Mouse (Mus musculus): ENCODE measurements around the gene Dars. TPM values are rescaled to one million over a fixed set of nuclear protein-coding genes. Genes with fewer than 3 reads are reported as not detected.

The Dars gene
- 123 and 124 TPM in 2 replicates for polyA plus RNA-seq (2015; fragmentation: Nextera tagmentation; extraction: Ambion mirVana)

- WGBS, result under 1% methylated on average over 57 of the region's 68 CpGs
Measured at GRCm38 (mm10) chr1:128416584-128417532, at the start of gene Dars. Dars (minus strand) TSS chr1:128417368.

GRCm38 (mm10) chr1:128466828-128467227 is 49.7 kb upstream of the Dars start:
- H3K27ac ChIP-seq (ENCODE audit: low read length), result no peak overlapping the region
- H3K27me3 ChIP-seq (ENCODE audit: control insufficient read depth, insufficient read depth, low read depth, low read length), result no peaks in the 10 kb centered on the region
- no peak overlapping the region for H3K9ac ChIP-seq (ENCODE audit: low read depth, low read length)
- H3K4me1 ChIP-seq (ENCODE audit: control insufficient read depth, insufficient read depth, low read length), result peaks cover under 1% of the 10 kb centered on the region; the same call in 1 of the 2 replicates
- H3K36me3 ChIP-seq (ENCODE audit: control insufficient read depth, insufficient read depth, low read length), result no peaks in the 10 kb centered on the region
- no peaks in the 10 kb centered on the region for H3K9me3 ChIP-seq (replicated peaks; ENCODE audit: control insufficient read depth, low read length, poor library complexity, severe bottlenecking)
- no peak overlapping the region for H3K4me2 ChIP-seq (ENCODE audit: low read length)
- WGBS, result 57% methylated on average over 1 of the region's 1 CpGs
- H3K4me3 ChIP-seq (ENCODE audit: low read depth, low read length), result no peak overlapping the region
- ATAC-seq, result no peak

More at GRCm38 (mm10) chr1:128416584-128417532, at the start of gene Dars:
- Histone ChIP-seq H3K4me2 (ENCODE audit: low read length) (peak within 1 kb of the TSS; percentile 62), H3K27me3 (ENCODE audit: control insufficient read depth, insufficient read depth, low read depth, low read length) (no peaks in the 10 kb centered on the region), H3K4me1 (ENCODE audit: control insufficient read depth, insufficient read depth, low read length) (0 out of 2 replicates have a peak, but pooled peaks cover 2% of the 10 kb centered on the region), H3K9ac (ENCODE audit: low read depth, low read length) (peak within 1 kb of the TSS; percentile 84), H3K9me3 (replicated peaks; ENCODE audit: control insufficient read depth, low read length, poor library complexity, severe bottlenecking) (no peaks in the 10 kb centered on the region), H3K4me3 (ENCODE audit: low read depth, low read length) (peak within 1 kb of the TSS; percentile 75), H3K27ac (ENCODE audit: low read length) (peak within 1 kb of the TSS; percentile 87), H3K36me3 (ENCODE audit: control insufficient read depth, insufficient read depth, low read length) (0 out of 2 replicates have a peak, but pooled peaks cover 2% of the 10 kb centered on the region)
- peak; percentile 95 for ATAC-seq

- H3K36me3 ChIP-seq (ENCODE audit: control insufficient read depth, insufficient read depth, low read length), result no peaks in the 10 kb centered on the region
- ATAC-seq, result no peak
- no peaks in the 10 kb centered on the region for H3K4me1 ChIP-seq (ENCODE audit: control insufficient read depth, insufficient read depth, low read length)
- H3K27me3 ChIP-seq (ENCODE audit: control insufficient read depth, insufficient read depth, low read depth, low read length), result no peaks in the 10 kb centered on the region
- no peaks in the 10 kb centered on the region for H3K9me3 ChIP-seq (replicated peaks; ENCODE audit: control insufficient read depth, low read length, poor library complexity, severe bottlenecking)
- H3K4me2 ChIP-seq (ENCODE audit: low read length), result no peak overlapping the region
- no peak overlapping the region for H3K9ac ChIP-seq (ENCODE audit: low read depth, low read length)
- H3K27ac ChIP-seq (ENCODE audit: low read length), result no peak overlapping the region
- 90% methylated on average over 5 of the region's 5 CpGs for WGBS
- no peak overlapping the region for H3K4me3 ChIP-seq (ENCODE audit: low read depth, low read length)
Measured at GRCm38 (mm10) chr1:128463478-128463877, 46.3 kb upstream of the Dars start.

- WGBS, result 54% methylated on average over 3 of the region's 3 CpGs
- no peak overlapping the region for H3K4me3 ChIP-seq (ENCODE audit: low read depth, low read length)
- ATAC-seq, result no peak
Measured at GRCm38 (mm10) chr1:128462389-128462788, 45.2 kb upstream of the Dars start.

GRCm38 (mm10) chr1:128460780-128461179 is 43.6 kb upstream of the Dars start:
- H3K4me2 ChIP-seq (ENCODE audit: low read length), result no peak overlapping the region
- H3K9ac ChIP-seq (ENCODE audit: low read depth, low read length), result no peak overlapping the region
- peaks cover 10% of the 10 kb centered on the region; the same call in 1 of the 2 replicates for H3K4me1 ChIP-seq (ENCODE audit: control insufficient read depth, insufficient read depth, low read length)
- ATAC-seq, result no peak
- 94% methylated on average over 6 of the region's 6 CpGs for WGBS
- H3K36me3 ChIP-seq (ENCODE audit: control insufficient read depth, insufficient read depth, low read length), result no peaks in the 10 kb centered on the region
- no peak overlapping the region for H3K27ac ChIP-seq (ENCODE audit: low read length)
- H3K9me3 ChIP-seq (replicated peaks; ENCODE audit: control insufficient read depth, low read length, poor library complexity, severe bottlenecking), result no peaks in the 10 kb centered on the region
- no peaks in the 10 kb centered on the region for H3K27me3 ChIP-seq (ENCODE audit: control insufficient read depth, insufficient read depth, low read depth, low read length)
- no peak overlapping the region for H3K4me3 ChIP-seq (ENCODE audit: low read depth, low read length)

More at GRCm38 (mm10) chr1:128462389-128462788, 45.2 kb upstream of the Dars start:
- no peaks in the 10 kb centered on the region for H3K9me3 ChIP-seq (replicated peaks; ENCODE audit: control insufficient read depth, low read length, poor library complexity, severe bottlenecking)
- no peak overlapping the region for H3K9ac ChIP-seq (ENCODE audit: low read depth, low read length)
- no peak overlapping the region for H3K4me2 ChIP-seq (ENCODE audit: low read length)
- no peak overlapping the region for H3K27ac ChIP-seq (ENCODE audit: low read length)
- H3K36me3 ChIP-seq (ENCODE audit: control insufficient read depth, insufficient read depth, low read length), result no peaks in the 10 kb centered on the region
- peaks cover 2% of the 10 kb centered on the region; the same call in 1 of the 2 replicates for H3K4me1 ChIP-seq (ENCODE audit: control insufficient read depth, insufficient read depth, low read length)
- no peaks in the 10 kb centered on the region for H3K27me3 ChIP-seq (ENCODE audit: control insufficient read depth, insufficient read depth, low read depth, low read length)

GRCm38 (mm10) chr1:128459439-128459838 is 42.3 kb upstream of the Dars start:
- Histone ChIP-seq H3K4me3 (ENCODE audit: low read depth, low read length) (no peak overlapping the region), H3K36me3 (ENCODE audit: control insufficient read depth, insufficient read depth, low read length) (no peaks in the 10 kb centered on the region), H3K27ac (ENCODE audit: low read length) (no peak overlapping the region), H3K4me1 (ENCODE audit: control insufficient read depth, insufficient read depth, low read length) (peaks cover 10% of the 10 kb centered on the region; the same call in 1 of the 2 replicates), H3K27me3 (ENCODE audit: control insufficient read depth, insufficient read depth, low read depth, low read length) (no peaks in the 10 kb centered on the region), H3K4me2 (ENCODE audit: low read length) (no peak overlapping the region), H3K9ac (ENCODE audit: low read depth, low read length) (no peak overlapping the region), H3K9me3 (replicated peaks; ENCODE audit: control insufficient read depth, low read length, poor library complexity, severe bottlenecking) (no peaks in the 10 kb centered on the region)
- 50% methylated on average over 1 of the region's 1 CpGs for whole genome bisulfite sequencing
- ATAC-seq, result no peak

- no peak for ATAC-seq
- H3K4me3 ChIP-seq (ENCODE audit: low read depth, low read length), result no peak overlapping the region
- WGBS, result 68% methylated on average over 3 of the region's 3 CpGs
Measured at GRCm38 (mm10) chr1:128459011-128459410, 41.8 kb upstream of the Dars start.

GRCm38 (mm10) chr1:128456844-128457445 is 39.8 kb upstream of the Dars start:
- Histone ChIP-seq H3K9me3 (replicated peaks; ENCODE audit: control insufficient read depth, low read length, poor library complexity, severe bottlenecking) (no peaks in the 10 kb centered on the region), H3K4me3 (ENCODE audit: low read depth, low read length) (peak overlapping the region; percentile 11; the same call in 1 of the 2 replicates), H3K36me3 (ENCODE audit: control insufficient read depth, insufficient read depth, low read length) (no peaks in the 10 kb centered on the region), H3K4me1 (ENCODE audit: control insufficient read depth, insufficient read depth, low read length) (peaks cover 10% of the 10 kb centered on the region; the same call in 1 of the 2 replicates), H3K27ac (ENCODE audit: low read length) (0 out of 2 replicates have a peak overlapping the region, but pooled peaks have one; percentile 28), H3K27me3 (ENCODE audit: control insufficient read depth, insufficient read depth, low read depth, low read length) (no peaks in the 10 kb centered on the region), H3K4me2 (ENCODE audit: low read length) (peak overlapping the region; percentile 49), H3K9ac (ENCODE audit: low read depth, low read length) (peak overlapping the region; percentile 44; the same call in 1 of the 2 replicates)
- WGBS, result 25% methylated on average over 18 of the region's 18 CpGs
- ATAC-seq, result peak; percentile 66

More at GRCm38 (mm10) chr1:128459011-128459410, 41.8 kb upstream of the Dars start:
- H3K27ac ChIP-seq (ENCODE audit: low read length), result no peak overlapping the region
- no peak overlapping the region for H3K4me2 ChIP-seq (ENCODE audit: low read length)
- no peaks in the 10 kb centered on the region for H3K27me3 ChIP-seq (ENCODE audit: control insufficient read depth, insufficient read depth, low read depth, low read length)
- H3K36me3 ChIP-seq (ENCODE audit: control insufficient read depth, insufficient read depth, low read length), result no peaks in the 10 kb centered on the region
- H3K9me3 ChIP-seq (replicated peaks; ENCODE audit: control insufficient read depth, low read length, poor library complexity, severe bottlenecking), result no peaks in the 10 kb centered on the region
- H3K4me1 ChIP-seq (ENCODE audit: control insufficient read depth, insufficient read depth, low read length), result peaks cover 10% of the 10 kb centered on the region; the same call in 1 of the 2 replicates
- no peak overlapping the region for H3K9ac ChIP-seq (ENCODE audit: low read depth, low read length)

Data from midbrain, embryonic 16.5 days (tissue).